Mouse (Mus musculus) MEL (cell line): ENCODE results near the gene Grin2b. TPM values are rescaled to one million over a fixed set of nuclear protein-coding genes. Genes with fewer than 3 reads are reported as not detected.
"Not testable (repeated sequence)": the region's sequence is repeated elsewhere in the genome, so short reads cannot be mapped to it uniquely, and the experiment has no call there.

ENCODE experiments used
- DNase-seq: peaks from one replicate; pipeline ENCODE4 v3.0.0; 2011; ENCODE audit warnings: low read depth, low spot score
- H3K27ac ChIP-seq: 2 replicates; pipeline ENCODE4 v1.5.1; 2012; ENCODE audit warnings: low read depth, mild to moderate bottlenecking, control low read depth, low read length, moderate library complexity; ENCODE audit not compliant: control insufficient read depth
- H3K27me3 ChIP-seq, 2 experiments: fragments of 150-350 bp in 1 of 2; sonication (generic) in 1 of 2; 2 replicates each; pipeline ENCODE4 v1.6.1; 2012; ENCODE audit warnings: low read length in 2 of 2, mild to moderate bottlenecking in 2 of 2, improper control_type of control experiment in 1 of 2, moderate library complexity in 1 of 2; ENCODE audit not compliant: insufficient read depth in 2 of 2, control insufficient read depth in 1 of 2
- H3K36me3 ChIP-seq, 2 experiments: 2 replicates each; pipeline ENCODE4 v1.6.1; 2012 to 2014; ENCODE audit warnings: low read length in 2 of 2, improper control_type of control experiment in 1 of 2, inconsistent platforms in 1 of 2, mild to moderate bottlenecking in 1 of 2; ENCODE audit not compliant: insufficient read depth in 2 of 2, control insufficient read depth in 1 of 2
- H3K4me1 ChIP-seq, 2 experiments: fragments of 150-350 bp in 1 of 2; sonication (generic) in 1 of 2; 2 replicates each; pipeline ENCODE4 v1.6.1; 2012; ENCODE audit warnings: low read length in 2 of 2, improper control_type of control experiment in 1 of 2, mild to moderate bottlenecking in 1 of 2; ENCODE audit not compliant: insufficient read depth in 2 of 2, control insufficient read depth in 1 of 2
- H3K4me3 ChIP-seq, 2 experiments: fragments of 150-350 bp in 1 of 2; sonication (generic) in 1 of 2; 2 replicates each; pipeline ENCODE4 v1.5.1; 2012; ENCODE audit warnings: low read depth in 2 of 2, low read length in 2 of 2, mild to moderate bottlenecking in 2 of 2, moderate library complexity in 2 of 2, control low read depth in 1 of 2, improper control_type of control experiment in 1 of 2; ENCODE audit not compliant: control insufficient read depth in 1 of 2, insufficient read depth in 1 of 2
- H3K79me2 ChIP-seq: 2 replicates; pipeline ENCODE4 v1.6.1; 2012; ENCODE audit warnings: mild to moderate bottlenecking, low read length, moderate library complexity; ENCODE audit not compliant: control insufficient read depth, poor library complexity, insufficient read depth
- H3K9ac ChIP-seq: 2 replicates; pipeline ENCODE4 v1.6.1; 2012; ENCODE audit warnings: low read depth, mild to moderate bottlenecking, control low read depth, low read length, moderate library complexity; ENCODE audit not compliant: control insufficient read depth, poor library complexity, severe bottlenecking
- H3K9me3 ChIP-seq: fragments of 150-350 bp; sonication (generic); replicated peaks from 2 replicates; pipeline ENCODE4 v1.6.1; 2012; ENCODE audit warnings: mild to moderate bottlenecking, low read length, improper control_type of control experiment, moderate library complexity; ENCODE audit not compliant: insufficient read depth
- CHD1 ChIP-seq: IDR thresholded peaks from 2 replicates; pipeline ENCODE4 v1.6.1; 2012; ENCODE audit warnings: low read depth, mild to moderate bottlenecking, inconsistent platforms, low read length, improper control_type of control experiment
- CTCF ChIP-seq, 3 experiments: IDR thresholded peaks in 2 of 3; conservative IDR thresholded peaks in 1 of 3; 2 replicates each; pipeline ENCODE4 v1.5.1; 2011 to 2012; ENCODE audit warnings: low read length in 3 of 3, low read depth in 2 of 3, mild to moderate bottlenecking in 2 of 3, improper control_type of control experiment in 1 of 3, inconsistent platforms in 1 of 3, mixed read lengths in 1 of 3, moderate library complexity in 1 of 3; ENCODE audit not compliant: control insufficient read depth in 1 of 3, insufficient read depth in 1 of 3, poor library complexity in 1 of 3, severe bottlenecking in 1 of 3
- GABPA ChIP-seq: IDR thresholded peaks from 2 replicates; pipeline ENCODE4 v1.6.1; 2012; ENCODE audit warnings: low read depth, mild to moderate bottlenecking, inconsistent platforms, low read length, improper control_type of control experiment, moderate library complexity
- GATA1 ChIP-seq: IDR thresholded peaks from 2 replicates; pipeline ENCODE4 v1.6.1; 2011; ENCODE audit warnings: low read depth, low read length, improper control_type of control experiment
- KAT2A ChIP-seq: conservative IDR thresholded peaks from 2 replicates; pipeline ENCODE4 v1.6.1; 2012; ENCODE audit warnings: low read depth, low read length, improper control_type of control experiment, inconsistent platforms
- MAX ChIP-seq: IDR thresholded peaks from 2 replicates; pipeline ENCODE4 v1.6.1; 2011; ENCODE audit warnings: low read length, improper control_type of control experiment
- MEF2A ChIP-seq: IDR thresholded peaks from 2 replicates; pipeline ENCODE4 v1.6.1; 2014; ENCODE audit warnings: low read depth, mild to moderate bottlenecking, inconsistent platforms, low read length, improper control_type of control experiment; ENCODE audit not compliant: poor library complexity, insufficient replicate concordance, severe bottlenecking; ENCODE audit errors: extremely low read depth
- MXI1 ChIP-seq: IDR thresholded peaks from 2 replicates; pipeline ENCODE4 v1.6.1; 2011; ENCODE audit warnings: mild to moderate bottlenecking, low read depth, low read length, improper control_type of control experiment
- NELFE ChIP-seq: IDR thresholded peaks from 2 replicates; pipeline ENCODE4 v1.6.1; 2011; ENCODE audit warnings: low read depth, low read length, improper control_type of control experiment
- RAD21 ChIP-seq: IDR thresholded peaks from 2 replicates; pipeline ENCODE4 v1.6.1; 2011; ENCODE audit warnings: mild to moderate bottlenecking, low read depth, low read length, improper control_type of control experiment
- TAL1 ChIP-seq: IDR thresholded peaks from 2 replicates; pipeline ENCODE4 v1.6.1; 2012; ENCODE audit warnings: mild to moderate bottlenecking, inconsistent platforms, low read length, moderate library complexity, mixed read lengths
- USF2 ChIP-seq, 2 experiments: IDR thresholded peaks; 2 replicates each; pipeline ENCODE4 v1.6.1; 2011 to 2012; ENCODE audit warnings: improper control_type of control experiment in 2 of 2, low read length in 2 of 2, borderline replicate concordance in 1 of 2, inconsistent platforms in 1 of 2, low read depth in 1 of 2, mild to moderate bottlenecking in 1 of 2; ENCODE audit not compliant: insufficient read depth in 1 of 2
- ZKSCAN1 ChIP-seq: IDR thresholded peaks from 2 replicates; pipeline ENCODE4 v1.6.1; 2012; ENCODE audit warnings: low read depth, mild to moderate bottlenecking, inconsistent platforms, low read length, improper control_type of control experiment, moderate library complexity
- polyA plus RNA-seq, 2 experiments: library from polyadenylated mRNA; stranded (reverse) in 1 of 2; unstranded in 1 of 2; fragments of >175 nt in 1 of 2; fragments of >200 nt in 1 of 2; gene quantifications; 2 replicates each; pipeline versions ENCODE4 v1.2.1 to v1.2.4; 2012; ENCODE audit warnings: low replicate concordance in 2 of 2, low read depth in 1 of 2; ENCODE audit not compliant: insufficient read length in 2 of 2, insufficient read depth in 1 of 2, missing spikeins in 1 of 2
- total RNA-seq: library from RNA; depleted of rRNA; stranded (reverse); fragments of 300-350 nt; gene quantifications from 2 replicates; pipeline ENCODE4 v1.2.3, GENCODE M21; 2012

Gene Grin2b
- total and polyA plus RNA-seq, 3 experiments, result not detected

DNA sequence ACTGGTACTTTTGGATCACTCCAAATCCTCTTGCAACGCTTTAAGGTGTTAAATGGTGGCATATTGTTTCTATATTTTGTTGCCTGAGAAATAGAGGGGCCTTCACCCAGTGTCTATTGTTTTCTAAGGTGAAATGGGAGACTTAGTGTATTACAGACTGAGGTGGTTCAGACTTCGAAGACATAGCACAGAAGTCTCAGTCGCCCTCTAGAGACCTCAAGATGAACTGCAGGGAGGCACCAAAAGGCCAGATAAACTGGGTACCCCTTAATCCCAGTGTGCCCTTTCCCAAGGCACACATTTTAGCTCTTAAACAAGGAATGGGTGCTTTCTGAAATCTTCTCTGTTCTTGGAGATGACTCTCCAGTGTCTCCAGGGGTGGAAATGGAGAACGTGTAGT lies 345.4 kb downstream of the Grin2b start:
- Histone ChIP-seq H3K9me3 (no peaks in the 10 kb centered on the region), H3K27me3 (no peaks in the 10 kb centered on the region), H3K27ac (no peak overlapping the region), H3K4me1 (no peaks in the 10 kb centered on the region), H3K4me3 (no peak overlapping the region), H3K36me3 (no peaks in the 10 kb centered on the region), H3K79me2 (no peaks in the 10 kb centered on the region), H3K9ac (no peak overlapping the region)
- peak; percentile 7 for DNase-seq
- TF ChIP-seq TAL1 (no peak), RAD21 (peak; percentile 9), CTCF (IDR thresholded peaks at IDR 0.05 in 2 of 3, conservative IDR thresholded peaks at IDR 0.05 in 1 of 3; ENCODE audit: control insufficient read depth in 1 of 3, insufficient read depth in 1 of 3, low read depth in 2 of 3, low read length in 3 of 3, poor library complexity in 1 of 3, severe bottlenecking in 1 of 3) (peak; percentile 17 to 30 (median 27); a peak in 5 of 6 replicates)

DNA sequence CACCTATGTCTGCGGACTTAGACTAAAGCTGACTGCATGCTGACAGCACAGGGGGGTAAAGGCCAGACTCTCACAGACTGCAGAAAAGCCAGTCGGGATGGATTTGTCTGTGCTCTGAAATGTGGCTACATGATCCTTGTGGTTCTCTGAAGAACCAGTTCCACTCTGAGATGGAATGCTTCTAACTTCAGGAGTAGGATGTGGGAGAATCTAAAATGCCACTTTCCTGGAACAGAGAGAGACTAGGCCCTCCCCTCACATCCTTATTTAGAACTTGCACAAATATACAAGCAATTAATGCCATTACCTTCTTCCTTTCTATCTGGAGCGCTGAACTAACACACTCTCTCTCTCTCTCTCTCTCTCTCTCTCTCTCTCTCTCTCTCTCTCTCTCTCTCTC lies 346.0 kb downstream of the Grin2b start:
- H3K9me3 ChIP-seq, result no peaks in the 10 kb centered on the region

DNA sequence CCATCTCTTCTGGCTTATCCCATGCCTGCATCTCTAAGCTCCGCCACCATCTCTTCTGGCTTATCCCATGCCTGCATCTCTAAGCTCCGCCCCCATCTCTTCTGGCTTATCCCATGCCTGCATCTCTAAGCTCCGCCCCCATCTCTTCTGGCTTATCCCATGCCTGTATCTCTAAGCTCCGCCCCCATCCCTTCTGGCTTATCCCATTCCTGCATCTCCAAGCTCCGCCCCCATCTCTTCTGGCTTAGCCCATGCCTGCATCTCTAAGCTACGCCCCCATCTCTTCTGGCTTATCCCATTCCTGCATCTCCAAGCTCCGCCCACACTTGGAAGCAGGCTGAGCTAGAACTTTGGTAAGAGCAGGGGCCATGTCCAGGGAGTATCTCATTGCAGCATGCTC lies 346.5 kb downstream of the Grin2b start:
- H3K79me2 ChIP-seq, H3K4me1 ChIP-seq, H3K27ac ChIP-seq, H3K4me3 ChIP-seq, H3K36me3 ChIP-seq, H3K9me3 ChIP-seq, H3K9ac ChIP-seq, DNase-seq, H3K27me3 ChIP-seq: not testable (repeated sequence)

More for the DNA sequence above, 346.0 kb downstream of the Grin2b start:
- Histone ChIP-seq H3K9ac (no peak overlapping the region), H3K27me3 (no peaks in the 10 kb centered on the region), H3K4me3 (no peak overlapping the region), H3K4me1 (no peaks in the 10 kb centered on the region), H3K27ac (no peak overlapping the region), H3K36me3 (no peaks in the 10 kb centered on the region), H3K79me2 (no peaks in the 10 kb centered on the region)
- TF ChIP-seq MEF2A (no peak), KAT2A (no peak)
- no peak for DNase-seq

GRCm38 (mm10) chr6:135817391-135817790 lies 355.9 kb downstream of the Grin2b start:
- no peaks in the 10 kb centered on the region for H3K4me1 ChIP-seq
- no peak overlapping the region for H3K9ac ChIP-seq
- H3K9me3 ChIP-seq, result no peaks in the 10 kb centered on the region; the same call in 1 of the 2 replicates
- H3K79me2 ChIP-seq, result no peaks in the 10 kb centered on the region
- H3K36me3 ChIP-seq, result no peaks in the 10 kb centered on the region
- H3K4me3 ChIP-seq, result no peak overlapping the region
- no peak overlapping the region for H3K27ac ChIP-seq
- no peaks in the 10 kb centered on the region for H3K27me3 ChIP-seq
- no peak for DNase-seq
- TF ChIP-seq USF2 (IDR thresholded peaks at IDR 0.05; ENCODE audit: borderline replicate concordance in 1 of 2, insufficient read depth in 1 of 2, low read depth in 1 of 2, low read length in 2 of 2) (no peak), GATA1 (no peak), GABPA (no peak), CHD1 (no peak), ZKSCAN1 (no peak), MXI1 (no peak), MAX (no peak), NELFE (no peak)
